Mouse (Mus musculus) ES-Bruce4 (cell line): ENCODE measurements at regions not wholly inside any gene's neighbourhood (a gene's known extent, or its start where the extent isn't known, plus 50 kb on each side); places are given as distances from the start of the nearest gene placed in this dataset.

Experiments used
- CTCF ChIP-seq: IDR thresholded peaks from one replicate; pipeline ENCODE4 v1.8.1; 2011; ENCODE audit warnings: low read depth, low read length
- POLR2A ChIP-seq: IDR thresholded peaks from one replicate; pipeline ENCODE4 v1.8.1; 2011; ENCODE audit warnings: low read length; ENCODE audit not compliant: insufficient read depth

DNA sequence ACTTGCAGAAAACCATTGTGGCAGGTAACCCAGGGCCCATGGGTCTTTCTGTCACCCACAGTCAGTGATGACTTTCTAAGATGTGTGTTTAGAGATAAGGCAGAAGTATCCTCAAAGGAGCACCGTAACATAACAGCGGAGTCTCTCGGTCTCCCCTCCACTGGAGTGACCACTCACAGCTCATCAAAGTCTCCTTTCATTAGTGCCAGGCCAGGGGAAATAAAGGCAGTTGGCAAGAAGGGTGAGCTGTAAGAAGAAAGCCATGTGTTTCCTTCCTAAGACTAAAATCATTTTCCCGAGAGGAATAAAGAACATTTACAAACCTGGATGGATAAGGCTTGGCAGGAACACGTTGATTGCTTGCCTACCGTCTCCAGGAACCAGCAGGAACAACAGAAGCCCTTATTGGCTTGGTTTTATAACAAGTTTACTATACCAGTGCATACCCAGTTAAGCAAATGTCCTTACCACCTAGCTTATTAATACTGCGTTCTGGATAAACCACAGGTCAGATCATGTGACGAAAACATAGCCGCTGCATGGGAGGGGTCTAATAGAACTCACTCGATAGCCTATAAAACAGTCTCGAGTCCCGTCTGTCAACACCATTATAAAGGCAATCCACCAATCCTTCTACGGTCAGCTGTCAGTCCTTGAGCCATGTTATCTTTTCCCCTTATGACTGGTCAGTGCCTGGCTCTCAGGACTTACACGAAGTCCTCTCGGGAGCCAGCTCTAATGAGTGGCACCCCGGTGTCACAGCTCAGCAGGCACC is 235.3 kb upstream of the Nfe2l3 start:
- TF ChIP-seq POLR2A (no peak), CTCF (no peak)
